Mouse (Mus musculus): ENCODE data around the gene Zfp61. TPM values are rescaled to one million over a fixed set of nuclear protein-coding genes. Genes with fewer than 3 reads are reported as not detected.

Zfp61 gene
- polyA plus RNA-seq, 1 experiment from 2014 or later, result 7.1 TPM

- WGBS (ENCODE audit: insufficient replicate concordance), result 53% methylated on average over 4 of the region's 4 CpGs
- Histone ChIP-seq H3K27ac (no peak overlapping the region), H3K27me3 (replicated peaks) (peaks cover 29% of the 10 kb centered on the region), H3K9ac (no peak overlapping the region), H3K9me3 (replicated peaks) (peaks cover 8% of the 10 kb centered on the region; the same call in 1 of the 2 replicates), H3K4me2 (no peak overlapping the region), H3K4me3 (no peak overlapping the region), H3K4me1 (no peaks in the 10 kb centered on the region), H3K36me3 (no peaks in the 10 kb centered on the region)
- no peak for ATAC-seq
Measured at GRCm38 (mm10) chr7:24322593-24322992, 21.6 kb upstream of the Zfp61 start.

- 0 out of 2 replicates have a peak, but pooled peaks cover under 1% of the 10 kb centered on the region for H3K36me3 ChIP-seq
- no peak overlapping the region for H3K9ac ChIP-seq
- WGBS (ENCODE audit: insufficient replicate concordance), result 36% methylated on average over 6 of the region's 6 CpGs
- no peak overlapping the region for H3K27ac ChIP-seq
- H3K27me3 ChIP-seq (replicated peaks), result 0 out of 2 replicates have a peak, but pooled peaks cover 3% of the 10 kb centered on the region
- H3K4me1 ChIP-seq, result peaks cover 15% of the 10 kb centered on the region
- no peak overlapping the region for H3K4me3 ChIP-seq
- peaks cover 4% of the 10 kb centered on the region; the same call in 1 of the 2 replicates for H3K9me3 ChIP-seq (replicated peaks)
- ATAC-seq, result no peak
- H3K4me2 ChIP-seq, result no peak overlapping the region
Measured at GRCm38 (mm10) chr7:24318942-24319341, 17.9 kb upstream of the Zfp61 start.

- peak; percentile 92 for ATAC-seq
- Histone ChIP-seq H3K4me3 (peak within 1 kb of the TSS; percentile 71), H3K36me3 (peaks cover 15% of the 10 kb centered on the region), H3K9ac (peak within 1 kb of the TSS; percentile 75), H3K27ac (peak within 1 kb of the TSS; percentile 76), H3K4me2 (peak within 1 kb of the TSS; percentile 92), H3K4me1 (peaks cover 15% of the 10 kb centered on the region), H3K9me3 (replicated peaks) (no peaks in the 10 kb centered on the region), H3K27me3 (replicated peaks) (0 out of 2 replicates have a peak, but pooled peaks cover 3% of the 10 kb centered on the region)
- 1% methylated on average over 33 of the region's 33 CpGs for WGBS (ENCODE audit: insufficient replicate concordance)
Measured at GRCm38 (mm10) chr7:24316567-24317092, 15.6 kb upstream of the Zfp61 start, which contains the start of gene Zfp94. Gene Zfp94 (minus strand): TSS chr7:24316666.

- Histone ChIP-seq H3K4me3 (peak overlapping the region; percentile 71), H3K27me3 (replicated peaks) (0 out of 2 replicates have a peak, but pooled peaks cover 3% of the 10 kb centered on the region), H3K4me2 (peak overlapping the region; percentile 92), H3K27ac (peak overlapping the region; percentile 49; the same call in 1 of the 2 replicates), H3K36me3 (peaks cover 22% of the 10 kb centered on the region), H3K4me1 (peaks cover 15% of the 10 kb centered on the region), H3K9ac (peak overlapping the region; percentile 75), H3K9me3 (replicated peaks) (no peaks in the 10 kb centered on the region)
- 26% methylated on average over 29 of the region's 29 CpGs for WGBS (ENCODE audit: insufficient replicate concordance)
- peak; percentile 74 for ATAC-seq
Measured at GRCm38 (mm10) chr7:24315726-24316566, 14.9 kb upstream of the Zfp61 start.

- Histone ChIP-seq H3K27ac (peak overlapping the region; percentile 72; the same call in 1 of the 2 replicates), H3K4me2 (peak overlapping the region; percentile 96), H3K27me3 (replicated peaks) (no peaks in the 10 kb centered on the region), H3K4me3 (peak overlapping the region; percentile 74), H3K9ac (peak overlapping the region; percentile 76), H3K36me3 (peaks cover 41% of the 10 kb centered on the region), H3K9me3 (replicated peaks) (no peaks in the 10 kb centered on the region), H3K4me1 (peaks cover 25% of the 10 kb centered on the region)
- under 1% methylated on average over 18 of the region's 18 CpGs for WGBS (ENCODE audit: insufficient replicate concordance)
- peak; percentile 28; the same call in 1 of the 2 replicates for ATAC-seq
Measured at GRCm38 (mm10) chr7:24299823-24300481, 1.1 kb downstream of the Zfp61 start.

GRCm38 (mm10) chr7:24298973-24299708 is 1.9 kb downstream of the Zfp61 start:
- H3K4me2 ChIP-seq, result peak overlapping the region; percentile 96
- H3K4me1 ChIP-seq, result peaks cover 25% of the 10 kb centered on the region
- peak; percentile 84 for ATAC-seq
- H3K9me3 ChIP-seq (replicated peaks), result no peaks in the 10 kb centered on the region
- peaks cover 48% of the 10 kb centered on the region for H3K36me3 ChIP-seq
- no peaks in the 10 kb centered on the region for H3K27me3 ChIP-seq (replicated peaks)
- H3K4me3 ChIP-seq, result peak overlapping the region; percentile 74
- WGBS (ENCODE audit: insufficient replicate concordance), result under 1% methylated on average over 38 of the region's 47 CpGs
- peak overlapping the region; percentile 76 for H3K9ac ChIP-seq
- peak overlapping the region; percentile 67 for H3K27ac ChIP-seq

- Histone ChIP-seq H3K27me3 (replicated peaks) (no peaks in the 10 kb centered on the region), H3K4me1 (peaks cover 30% of the 10 kb centered on the region), H3K4me3 (peak overlapping the region; percentile 74), H3K36me3 (peaks cover 54% of the 10 kb centered on the region), H3K4me2 (peak overlapping the region; percentile 96), H3K9ac (peak overlapping the region; percentile 76), H3K27ac (peak overlapping the region; percentile 67), H3K9me3 (replicated peaks) (no peaks in the 10 kb centered on the region)
- no peak for ATAC-seq
- 4% methylated on average over 12 of the region's 12 CpGs for WGBS (ENCODE audit: insufficient replicate concordance)
Measured at GRCm38 (mm10) chr7:24298635-24298972, 2.4 kb downstream of the Zfp61 start.

GRCm38 (mm10) chr7:24297361-24298095 is 3.5 kb downstream of the Zfp61 start:
- no peaks in the 10 kb centered on the region for H3K9me3 ChIP-seq (replicated peaks)
- peaks cover 37% of the 10 kb centered on the region for H3K4me1 ChIP-seq
- H3K4me2 ChIP-seq, result no peak overlapping the region
- ATAC-seq, result no peak
- WGBS (ENCODE audit: insufficient replicate concordance), result 83% methylated on average over 15 of the region's 15 CpGs
- H3K27me3 ChIP-seq (replicated peaks), result no peaks in the 10 kb centered on the region
- no peak overlapping the region for H3K27ac ChIP-seq
- peaks cover 54% of the 10 kb centered on the region for H3K36me3 ChIP-seq
- H3K9ac ChIP-seq, result no peak overlapping the region
- no peak overlapping the region for H3K4me3 ChIP-seq

GRCm38 (mm10) chr7:24296386-24296785 is 4.6 kb downstream of the Zfp61 start:
- H3K9ac ChIP-seq, result no peak overlapping the region
- 80% methylated on average over 7 of the region's 7 CpGs for WGBS (ENCODE audit: insufficient replicate concordance)

GRCm38 (mm10) chr7:24295376-24295775 is 5.7 kb downstream of the Zfp61 start:
- Histone ChIP-seq H3K9me3 (replicated peaks) (no peaks in the 10 kb centered on the region), H3K36me3 (peaks cover 67% of the 10 kb centered on the region), H3K4me2 (no peak overlapping the region), H3K4me3 (no peak overlapping the region), H3K27ac (no peak overlapping the region), H3K27me3 (replicated peaks) (no peaks in the 10 kb centered on the region), H3K4me1 (peaks cover 29% of the 10 kb centered on the region), H3K9ac (no peak overlapping the region)
- no peak for ATAC-seq
- 87% methylated on average over 7 of the region's 7 CpGs for WGBS (ENCODE audit: insufficient replicate concordance)

More at GRCm38 (mm10) chr7:24296386-24296785, 4.6 kb downstream of the Zfp61 start:
- Histone ChIP-seq H3K4me3 (no peak overlapping the region), H3K4me1 (peaks cover 37% of the 10 kb centered on the region), H3K27me3 (replicated peaks) (no peaks in the 10 kb centered on the region), H3K36me3 (peaks cover 57% of the 10 kb centered on the region), H3K4me2 (no peak overlapping the region), H3K27ac (no peak overlapping the region), H3K9me3 (replicated peaks) (no peaks in the 10 kb centered on the region)
- ATAC-seq, result no peak

GRCm38 (mm10) chr7:24294763-24295162 is 6.3 kb downstream of the Zfp61 start:
- Histone ChIP-seq H3K36me3 (peaks cover 73% of the 10 kb centered on the region), H3K27me3 (replicated peaks) (no peaks in the 10 kb centered on the region), H3K4me1 (peaks cover 24% of the 10 kb centered on the region), H3K4me3 (no peak overlapping the region), H3K27ac (no peak overlapping the region), H3K9me3 (replicated peaks) (no peaks in the 10 kb centered on the region), H3K4me2 (no peak overlapping the region), H3K9ac (no peak overlapping the region)
- no peak for ATAC-seq
- 88% methylated on average over 4 of the region's 4 CpGs for WGBS (ENCODE audit: insufficient replicate concordance)
